Mouse (Mus musculus) testis, adult 2 months (tissue): ENCODE measurements around the gene 1700113H08Rik.

Experiments
- CTCF ChIP-seq: fragments of 200-500 bp; IDR thresholded peaks from 2 replicates; pipeline ENCODE4 v1.5.1; 2012; ENCODE audit warnings: low read depth, mild to moderate bottlenecking, inconsistent platforms, low read length, moderate library complexity; ENCODE audit not compliant: control insufficient read depth, insufficient read depth, insufficient replicate concordance
- POLR2A ChIP-seq: fragments of 200-500 bp; IDR thresholded peaks from 2 replicates; pipeline ENCODE4 v1.6.1; 2012; ENCODE audit warnings: low read depth, mild to moderate bottlenecking, inconsistent platforms, low read length, moderate library complexity; ENCODE audit not compliant: control insufficient read depth

DNA sequence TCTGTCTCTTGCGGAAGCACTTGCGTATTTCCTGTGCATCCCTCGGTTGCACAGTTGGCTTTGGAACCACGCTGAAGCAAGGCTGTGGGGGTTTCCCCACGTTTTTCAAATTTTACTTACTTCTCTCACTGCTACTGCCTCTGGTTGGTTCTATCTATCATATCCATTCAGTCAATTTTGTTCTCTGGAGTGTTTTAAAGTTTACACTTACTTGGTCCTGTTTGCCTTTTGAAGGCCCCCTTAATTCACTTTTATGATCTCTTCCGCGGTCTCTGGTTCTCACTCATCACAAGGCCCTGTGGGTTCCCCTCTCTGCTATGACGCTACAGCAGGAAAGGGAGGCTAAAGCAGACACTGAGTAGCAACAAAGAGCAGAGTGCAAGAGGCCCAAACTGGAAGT is 45.4 kb downstream of the 1700113H08Rik start:
- no peak for TF ChIP-seq CTCF
- TF ChIP-seq POLR2A = no peak
